Mouse (Mus musculus): ENCODE measurements around the gene Elp4.

Gene Elp4

GRCm38 (mm10) chr2:105715409-105716115, 188.8 kb downstream of the Elp4 start:
- DNase-seq (ENCODE audit: low spot score), result no peak

- no peak for DNase-seq (ENCODE audit: low spot score)
Measured at GRCm38 (mm10) chr2:105710511-105710910, 193.9 kb downstream of the Elp4 start.

- no peak for DNase-seq (ENCODE audit: low spot score)
Measured at GRCm38 (mm10) chr2:105709126-105709525, 195.2 kb downstream of the Elp4 start.

- no peak for DNase-seq (ENCODE audit: low spot score)
Measured at GRCm38 (mm10) chr2:105705320-105705719, 199.0 kb downstream of the Elp4 start.

- DNase-seq (ENCODE audit: low spot score), result no peak
Measured at GRCm38 (mm10) chr2:105702586-105702985, 201.8 kb downstream of the Elp4 start.

GRCm38 (mm10) chr2:105701781-105702180, 202.6 kb downstream of the Elp4 start:
- DNase-seq (ENCODE audit: low spot score), result no peak

- DNase-seq (ENCODE audit: low spot score), result no peak
Measured at GRCm38 (mm10) chr2:105698631-105699030, 205.7 kb downstream of the Elp4 start.

- no peak for DNase-seq (ENCODE audit: low spot score)
Measured at GRCm38 (mm10) chr2:105697741-105698140, 206.6 kb downstream of the Elp4 start.

- DNase-seq (ENCODE audit: low spot score), result no peak
Measured at GRCm38 (mm10) chr2:105691296-105691695, 213.1 kb downstream of the Elp4 start.

GRCm38 (mm10) chr2:105689771-105690639, 214.4 kb downstream of the Elp4 start:
- no peak for DNase-seq (ENCODE audit: low spot score)

- DNase-seq (ENCODE audit: low spot score), result no peak
Measured at GRCm38 (mm10) chr2:105689304-105689770, 215.0 kb downstream of the Elp4 start.

GRCm38 (mm10) chr2:105688436-105689303, 215.7 kb downstream of the Elp4 start:
- DNase-seq (ENCODE audit: low spot score), result no peak

- DNase-seq (ENCODE audit: low spot score), result no peak
Measured at GRCm38 (mm10) chr2:105688011-105688410, 216.4 kb downstream of the Elp4 start.

GRCm38 (mm10) chr2:105687317-105687991, 216.9 kb downstream of the Elp4 start:
- no peak for DNase-seq (ENCODE audit: low spot score)

GRCm38 (mm10) chr2:105686363-105687316, 217.7 kb downstream of the Elp4 start:
- no peak for DNase-seq (ENCODE audit: low spot score)

GRCm38 (mm10) chr2:105685651-105686050, 218.7 kb downstream of the Elp4 start:
- no peak for DNase-seq (ENCODE audit: low spot score)

GRCm38 (mm10) chr2:105684991-105685650, 219.2 kb downstream of the Elp4 start:
- DNase-seq (ENCODE audit: low spot score), result no peak

GRCm38 (mm10) chr2:105683771-105684410, 220.5 kb downstream of the Elp4 start:
- DNase-seq (ENCODE audit: low spot score), result no peak

- DNase-seq (ENCODE audit: low spot score), result no peak
Measured at GRCm38 (mm10) chr2:105682634-105683351, 221.6 kb downstream of the Elp4 start.

Measured in T-cell, adult 2 months (primary cell).